Mouse (Mus musculus) stomach, embryonic 14.5 days (tissue): ENCODE data around the gene Tmem238l. TPM values are rescaled to one million over a fixed set of nuclear protein-coding genes. Genes with fewer than 3 reads are reported as not detected.

Experiments used
- ATAC-seq: fragments of 200-750 bp; cut with Nextera tagmentation; 2 replicates; pipeline ENCODE4 v1.8.0; 2017; ENCODE audit warnings: low read depth, moderate TSS enrichment; ENCODE audit not compliant: insufficient number of reproducible peaks, insufficient read depth, low FRiP score
- H3K27ac ChIP-seq: fragments of 300-500 bp; sonication (generic); 2 replicates; pipeline ENCODE4 v1.5.1; 2014; ENCODE audit warnings: mild to moderate bottlenecking, low read length, moderate library complexity, mixed read lengths
- H3K27me3 ChIP-seq: fragments of 300-500 bp; sonication (generic); 2 replicates; pipeline ENCODE4 v1.6.1; 2014; ENCODE audit warnings: low read length, control low read depth, mixed read lengths; ENCODE audit not compliant: control insufficient read depth, insufficient read depth
- H3K36me3 ChIP-seq: fragments of 300-500 bp; sonication (generic); 2 replicates; pipeline ENCODE4 v1.6.1; 2014; ENCODE audit warnings: mild to moderate bottlenecking, control low read depth, low read length, moderate library complexity, mixed read lengths; ENCODE audit not compliant: control insufficient read depth, insufficient read depth
- H3K4me1 ChIP-seq: fragments of 300-500 bp; sonication (generic); 2 replicates; pipeline ENCODE4 v1.6.1; 2014; ENCODE audit warnings: low read length, control low read depth, mixed read lengths; ENCODE audit not compliant: control insufficient read depth, insufficient read depth
- H3K4me2 ChIP-seq: fragments of 300-500 bp; sonication (generic); replicated peaks from 2 replicates; pipeline ENCODE4 v1.6.1; 2014; ENCODE audit warnings: low read depth, low read length, control low read depth
- H3K4me3 ChIP-seq: fragments of 300-500 bp; sonication (generic); 2 replicates; pipeline ENCODE4 v1.5.1; 2014; ENCODE audit warnings: low read depth, low read length, control low read depth
- H3K9ac ChIP-seq: fragments of 300-500 bp; sonication (generic); replicated peaks from 2 replicates; pipeline ENCODE4 v1.6.1; 2014; ENCODE audit warnings: low read depth, mild to moderate bottlenecking, control low read depth, low read length, moderate library complexity, mixed read lengths
- H3K9me3 ChIP-seq: fragments of 300-500 bp; sonication (generic); 2 replicates; pipeline ENCODE4 v1.6.1; 2016; ENCODE audit warnings: low read depth, low read length, control low read depth; ENCODE audit not compliant: control insufficient read depth
- WGBS: fragments of 180-500 bp; shearing (Covaris S2); extraction: QIAGEN DNeasy Blood & Tissue Kit; methylation state at CpG from one replicate; pipeline ENCODE4 v1.1.7; 2014; 5-methylcytosine and 5-hydroxymethylcytosine counted together
- polyA plus RNA-seq: library from polyadenylated mRNA; unstranded; fragments of >200 nt; fragmentation: Nextera tagmentation; extraction: Ambion mirVana; gene quantifications from 2 replicates; pipeline ENCODE4 v1.2.1, GENCODE M21; 2014

The Tmem238l gene
- polyA plus RNA-seq, 1 experiment from 2014 or later, result 0.55 TPM

DNA sequence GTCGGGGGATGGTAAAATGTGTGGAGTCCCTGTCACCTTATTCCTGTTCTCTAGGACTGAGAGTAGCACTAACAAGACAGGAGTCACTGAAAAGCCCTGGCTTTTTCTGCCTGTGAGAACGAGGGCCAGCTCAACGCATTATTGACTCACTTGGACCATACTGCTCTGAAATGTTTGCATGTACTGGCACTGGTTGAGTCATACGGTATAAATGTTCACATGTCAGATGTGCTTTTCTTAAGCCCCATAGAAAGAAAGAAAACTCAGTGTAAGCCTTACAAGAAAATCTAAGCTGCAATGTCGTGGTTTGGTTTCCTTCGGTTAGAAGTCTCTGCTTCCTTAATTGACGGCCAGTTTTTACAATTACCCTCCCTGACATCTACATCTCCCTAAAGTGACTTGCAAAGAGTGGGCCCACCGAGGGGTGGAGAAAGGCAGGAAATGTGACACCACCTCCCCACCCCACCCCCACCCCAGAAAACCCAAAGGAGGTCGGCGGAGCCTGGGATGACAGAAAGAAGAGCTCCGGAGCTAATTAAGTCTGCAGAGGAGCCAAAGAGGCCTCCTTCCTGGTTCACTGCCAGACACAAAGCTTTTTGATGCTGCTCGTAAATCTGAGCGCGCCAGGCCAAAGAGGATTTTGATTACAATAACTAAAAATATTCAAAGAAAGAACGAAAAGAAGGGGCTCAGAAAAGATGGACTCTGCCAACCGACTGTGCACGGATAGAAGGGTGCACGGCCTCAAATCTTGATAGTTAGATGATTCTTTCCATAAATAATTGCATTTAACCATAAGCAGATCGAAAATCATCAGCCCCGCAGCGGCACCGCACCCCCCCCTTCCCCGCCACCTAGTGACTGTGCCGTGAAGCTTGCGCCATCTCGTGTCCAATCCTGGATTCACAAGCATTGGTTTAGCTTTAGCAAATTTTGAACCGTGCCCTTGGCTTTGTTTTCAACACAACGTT lies 28.0 kb downstream of the Tmem238l start:
- peaks cover 18% of the 10 kb centered on the region for H3K4me1 ChIP-seq
- whole genome bisulfite sequencing, result 3% methylated on average over 28 of the region's 28 CpGs
- H3K9me3 ChIP-seq, result no peaks in the 10 kb centered on the region
- H3K4me2 ChIP-seq, result peak overlapping the region; percentile 52
- H3K9ac ChIP-seq, result no peak overlapping the region
- no peaks in the 10 kb centered on the region for H3K36me3 ChIP-seq
- no peaks in the 10 kb centered on the region for H3K27me3 ChIP-seq
- peak overlapping the region; percentile 78 for H3K27ac ChIP-seq
- H3K4me3 ChIP-seq, result peak overlapping the region; percentile 32
- ATAC-seq, result peak; percentile 73

GRCm38 (mm10) chr11:66985136-66985702 lies 28.8 kb downstream of the Tmem238l start:
- Histone ChIP-seq H3K27me3 (no peaks in the 10 kb centered on the region), H3K9ac (no peak overlapping the region), H3K36me3 (no peaks in the 10 kb centered on the region), H3K9me3 (no peaks in the 10 kb centered on the region), H3K4me2 (peak overlapping the region; percentile 52), H3K27ac (peak overlapping the region; percentile 78; the same call in 1 of the 2 replicates), H3K4me3 (peak overlapping the region; percentile 32), H3K4me1 (peaks cover 18% of the 10 kb centered on the region)
- WGBS, result 32% methylated on average over 11 of the region's 11 CpGs
- ATAC-seq, result no peak

DNA sequence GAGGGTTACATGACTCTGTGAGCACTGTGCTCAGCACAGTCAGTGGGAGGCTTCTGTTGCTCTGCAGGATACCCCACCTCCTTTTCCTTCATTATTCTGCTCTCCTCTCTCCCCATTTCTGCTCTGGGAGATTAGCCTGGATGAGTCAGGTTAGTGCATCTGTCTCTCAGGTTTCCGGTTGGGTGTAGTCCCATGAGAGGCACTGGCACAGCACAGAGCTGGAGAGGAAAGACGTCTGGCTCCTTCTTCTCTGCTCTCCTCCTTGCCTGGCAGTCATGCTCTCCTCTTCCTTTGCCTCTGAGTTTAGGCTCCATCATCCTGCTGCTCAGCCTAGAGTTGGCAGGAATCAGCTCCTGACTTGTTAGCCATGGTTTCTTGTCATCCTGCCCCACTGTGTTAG lies 35.7 kb downstream of the Tmem238l start:
- no peaks in the 10 kb centered on the region for H3K9me3 ChIP-seq
- 78% methylated on average over 2 of the region's 2 CpGs for WGBS
- no peaks in the 10 kb centered on the region for H3K27me3 ChIP-seq
- H3K4me2 ChIP-seq, result no peak overlapping the region
- no peak overlapping the region for H3K4me3 ChIP-seq
- no peak overlapping the region for H3K9ac ChIP-seq
- H3K27ac ChIP-seq, result no peak overlapping the region
- H3K36me3 ChIP-seq, result no peaks in the 10 kb centered on the region
- no peaks in the 10 kb centered on the region for H3K4me1 ChIP-seq
- no peak for ATAC-seq

GRCm38 (mm10) chr11:66993674-66994073 lies 37.2 kb downstream of the Tmem238l start:
- Histone ChIP-seq H3K4me3 (no peak overlapping the region), H3K9me3 (no peaks in the 10 kb centered on the region), H3K36me3 (no peaks in the 10 kb centered on the region), H3K9ac (no peak overlapping the region), H3K4me2 (no peak overlapping the region), H3K4me1 (0 out of 2 replicates have a peak, but pooled peaks cover 4% of the 10 kb centered on the region), H3K27me3 (no peaks in the 10 kb centered on the region), H3K27ac (no peak overlapping the region)
- no peak for ATAC-seq
- 28% methylated on average over 1 of the region's 1 CpGs for WGBS

GRCm38 (mm10) chr11:66996446-66996845 lies 40.0 kb downstream of the Tmem238l start:
- no peak overlapping the region for H3K4me3 ChIP-seq
- H3K4me2 ChIP-seq, result no peak overlapping the region
- ATAC-seq, result no peak
- no peak overlapping the region for H3K9ac ChIP-seq
- 0 out of 2 replicates have a peak, but pooled peaks cover 5% of the 10 kb centered on the region for H3K4me1 ChIP-seq
- no peaks in the 10 kb centered on the region for H3K36me3 ChIP-seq
- H3K27ac ChIP-seq, result no peak overlapping the region
- H3K27me3 ChIP-seq, result no peaks in the 10 kb centered on the region
- no peaks in the 10 kb centered on the region for H3K9me3 ChIP-seq
- 82% methylated on average over 4 of the region's 4 CpGs for WGBS

DNA sequence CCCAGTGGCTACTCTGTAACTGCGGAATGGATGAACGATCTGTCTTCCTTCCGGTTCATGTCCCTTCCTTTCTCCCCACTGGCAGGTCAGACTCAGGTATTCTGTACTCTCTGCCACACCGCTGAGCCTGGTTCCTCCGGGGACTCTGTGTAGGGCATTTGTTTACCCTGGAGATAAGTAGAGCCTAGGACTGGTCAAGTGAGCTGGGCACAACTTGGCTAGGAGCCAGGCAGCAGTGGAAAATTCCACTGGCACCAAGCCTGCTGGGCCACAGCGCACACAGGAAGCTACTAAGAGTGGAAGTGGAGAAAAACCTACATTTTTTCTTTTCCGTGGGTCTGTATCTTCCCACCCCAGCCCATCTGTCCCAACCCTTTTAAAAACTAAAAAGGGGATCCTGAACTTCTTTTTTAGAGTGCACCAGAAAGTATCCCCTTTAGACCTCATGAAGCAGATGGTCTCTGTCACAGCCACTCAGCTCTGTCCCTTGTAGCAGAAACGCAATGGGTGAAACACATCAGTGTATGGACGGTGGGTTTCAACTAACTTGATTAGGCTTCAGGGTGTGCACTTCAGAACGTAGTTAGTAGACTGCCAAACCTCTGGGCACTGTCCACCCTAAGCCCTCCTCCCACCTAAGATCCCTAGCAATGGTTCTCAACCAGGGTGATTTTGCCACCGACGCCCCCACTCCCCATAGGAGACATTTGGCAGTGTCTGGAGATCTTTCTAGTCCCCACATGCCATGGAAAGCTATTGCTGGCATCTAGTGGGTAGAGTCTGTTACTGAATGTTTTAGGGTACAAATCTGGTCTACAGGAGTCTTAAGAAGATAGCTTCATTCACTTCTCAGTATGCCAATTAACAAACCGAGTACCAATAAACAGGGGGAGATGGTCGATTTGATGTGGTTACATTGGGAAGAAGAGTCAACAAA lies 42.3 kb downstream of the Tmem238l start:
- Histone ChIP-seq H3K4me1 (0 out of 2 replicates have a peak, but pooled peaks cover 5% of the 10 kb centered on the region), H3K27me3 (no peaks in the 10 kb centered on the region), H3K9ac (no peak overlapping the region), H3K4me3 (no peak overlapping the region), H3K27ac (no peak overlapping the region), H3K9me3 (no peaks in the 10 kb centered on the region), H3K4me2 (no peak overlapping the region), H3K36me3 (no peaks in the 10 kb centered on the region)
- peak; percentile 80 for ATAC-seq
- WGBS, result 64% methylated on average over 14 of the region's 14 CpGs

DNA sequence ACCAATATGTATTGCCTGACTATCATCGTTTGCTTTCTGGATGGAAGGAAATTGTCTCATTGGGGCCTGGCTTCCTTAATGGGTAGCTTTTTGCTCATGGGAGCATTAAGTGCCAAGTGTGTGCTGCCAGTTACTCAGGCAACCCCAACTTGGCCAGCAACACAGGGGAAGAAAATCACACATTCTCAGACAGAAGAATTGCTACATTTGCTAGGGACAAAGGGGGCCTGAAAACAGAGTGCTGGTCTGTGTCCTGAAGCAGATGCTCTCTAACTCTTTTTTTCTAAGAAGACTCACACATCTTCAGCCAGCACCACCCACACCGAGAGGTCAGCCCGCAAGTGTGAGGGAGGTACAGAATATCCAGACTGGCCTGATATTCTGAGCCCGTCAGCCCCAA lies 44.2 kb downstream of the Tmem238l start:
- ATAC-seq, result no peak
- no peak overlapping the region for H3K27ac ChIP-seq
- H3K4me1 ChIP-seq, result 0 out of 2 replicates have a peak, but pooled peaks cover 5% of the 10 kb centered on the region
- H3K27me3 ChIP-seq, result no peaks in the 10 kb centered on the region
- no peaks in the 10 kb centered on the region for H3K9me3 ChIP-seq
- WGBS, result 84% methylated on average over 4 of the region's 4 CpGs
- no peaks in the 10 kb centered on the region for H3K36me3 ChIP-seq
- H3K9ac ChIP-seq, result no peak overlapping the region
- H3K4me3 ChIP-seq, result no peak overlapping the region
- no peak overlapping the region for H3K4me2 ChIP-seq

GRCm38 (mm10) chr11:67001717-67002116 lies 45.3 kb downstream of the Tmem238l start:
- H3K4me2 ChIP-seq, result no peak overlapping the region
- no peak overlapping the region for H3K4me3 ChIP-seq
- no peak for ATAC-seq
- H3K9ac ChIP-seq, result no peak overlapping the region
- no peaks in the 10 kb centered on the region for H3K9me3 ChIP-seq
- WGBS, result 48% methylated on average over 1 of the region's 1 CpGs
- H3K27me3 ChIP-seq, result no peaks in the 10 kb centered on the region
- 0 out of 2 replicates have a peak, but pooled peaks cover 5% of the 10 kb centered on the region for H3K4me1 ChIP-seq
- H3K27ac ChIP-seq, result no peak overlapping the region
- no peaks in the 10 kb centered on the region for H3K36me3 ChIP-seq
